Mouse (Mus musculus) heart, adult 11 months (tissue): ENCODE data around the gene Mllt6.
A peak's percentile ranks its signal among the peaks of the same experiment; 100 is the strongest.
"Not testable (repeated sequence)": the region's sequence is repeated elsewhere in the genome, so short reads cannot be mapped to it uniquely, and the experiment has no call there.

Source experiments
- DNase-seq: peaks from one replicate; pipeline ENCODE4 v3.0.0; 2022

Mllt6 gene

DNA sequence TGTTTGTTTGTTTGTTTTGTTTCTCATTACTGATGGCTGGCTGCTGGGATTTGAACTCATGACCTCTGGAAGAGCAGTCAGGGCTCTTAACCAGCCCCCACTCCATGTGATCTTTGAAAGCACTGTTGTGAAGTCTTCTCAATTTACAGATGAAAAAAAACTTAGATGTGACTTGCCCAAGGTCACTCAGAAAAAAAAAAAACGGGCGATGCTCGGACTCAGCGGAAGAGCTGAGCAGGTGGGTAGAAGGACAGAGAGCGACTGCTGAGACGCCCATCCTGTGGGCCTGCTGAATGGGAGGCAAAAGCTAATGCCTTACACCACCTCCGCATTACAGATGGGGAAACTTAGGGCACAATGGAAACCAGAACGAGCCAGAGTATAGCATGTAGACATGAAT is 33.5 kb downstream of the Mllt6 start:
- DNase-seq, result no peak

- DNase-seq, result peak; percentile 94
Observed at GRCm38 (mm10) chr11:97697199-97697890, 34.1 kb downstream of the Mllt6 start.

- DNase-seq, result peak; percentile 91
Observed at GRCm38 (mm10) chr11:97697891-97698529, 34.8 kb downstream of the Mllt6 start.

DNA sequence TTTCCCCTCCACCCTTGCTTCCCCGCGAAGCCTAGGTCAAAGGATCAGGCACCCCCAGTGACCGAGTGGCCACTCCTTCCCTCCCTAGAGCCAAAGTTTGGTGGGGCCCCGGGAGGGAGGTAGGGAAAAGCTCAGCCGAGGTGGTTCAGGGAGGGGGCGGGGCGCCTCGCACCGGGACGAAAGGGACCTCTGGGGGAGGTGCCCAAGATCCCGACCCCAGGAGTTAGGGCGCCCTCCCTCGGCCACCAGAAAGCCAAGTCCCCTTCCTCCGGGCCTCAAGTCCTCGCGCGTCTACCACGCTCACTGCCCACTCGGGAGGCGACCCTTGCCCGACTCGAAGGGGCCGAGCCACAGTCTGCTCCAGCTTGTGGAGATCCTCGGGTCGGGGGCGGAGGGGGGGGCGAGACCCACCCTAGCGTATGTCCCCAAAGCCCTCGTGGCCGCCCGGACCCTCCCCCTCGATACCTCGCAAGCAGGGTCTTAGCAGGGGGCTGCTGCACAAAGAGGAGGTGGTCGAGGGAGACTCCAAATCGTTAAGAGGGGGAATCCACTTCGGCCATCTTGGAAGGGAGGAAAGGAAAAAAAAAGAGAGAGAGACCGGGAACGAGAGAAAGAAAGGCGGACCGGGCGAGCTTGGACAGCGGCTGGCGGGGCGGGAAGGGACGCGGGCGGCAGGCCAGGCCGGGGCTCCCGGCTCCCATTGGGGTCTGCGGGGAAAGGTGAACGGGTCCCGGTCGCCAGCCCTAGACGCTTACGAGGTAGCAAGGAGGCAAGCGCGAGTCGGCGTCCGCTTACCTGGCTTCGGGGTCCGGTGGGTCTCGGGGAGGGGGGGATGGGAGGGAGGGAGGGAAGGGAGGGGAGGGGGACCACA is 35.8 kb downstream of the Mllt6 start:
- peak; percentile 98 for DNase-seq

- peak; percentile 99 for DNase-seq
Observed at GRCm38 (mm10) chr11:97699626-97700002, 36.4 kb downstream of the Mllt6 start.

- peak; percentile 98 for DNase-seq
Observed at GRCm38 (mm10) chr11:97700003-97700745, 37.0 kb downstream of the Mllt6 start, which contains the start of gene Pcgf2. Pcgf2 (minus strand) TSS chr11:97700497.

- DNase-seq, result peak; percentile 96
Observed at GRCm38 (mm10) chr11:97700746-97701580, 37.7 kb downstream of the Mllt6 start.

GRCm38 (mm10) chr11:97701581-97702392 is 38.6 kb downstream of the Mllt6 start:
- peak; percentile 89 for DNase-seq

DNA sequence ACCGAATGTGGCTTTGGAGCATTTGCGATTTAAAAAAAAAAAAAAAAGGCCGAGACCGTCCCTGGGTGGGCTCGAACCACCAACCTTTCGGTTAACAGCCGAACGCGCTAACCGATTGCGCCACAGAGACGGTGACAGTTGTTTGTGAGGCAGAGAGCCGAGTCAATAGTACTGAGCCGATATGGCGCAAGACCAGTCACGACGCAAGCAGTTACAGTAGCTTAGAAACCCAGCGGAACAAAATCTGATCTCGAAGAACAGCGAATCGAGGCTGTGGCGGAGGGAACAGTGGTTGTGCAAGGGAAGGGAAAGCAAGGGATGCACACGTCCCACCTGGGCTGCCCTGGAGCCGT is 39.2 kb downstream of the Mllt6 start:
- DNase-seq, result peak; percentile 98

- peak; percentile 100 for DNase-seq
Observed at GRCm38 (mm10) chr11:97703039-97703826, 40.0 kb downstream of the Mllt6 start, which contains the start of gene Psmb3. Psmb3 (plus strand) TSS chr11:97703399.

GRCm38 (mm10) chr11:97710067-97710466 is 46.9 kb downstream of the Mllt6 start:
- not testable (repeated sequence) for DNase-seq

GRCm38 (mm10) chr11:97711200-97711900 is 48.1 kb downstream of the Mllt6 start:
- DNase-seq, result no peak

GRCm38 (mm10) chr11:97712286-97712685 is 49.1 kb downstream of the Mllt6 start:
- peak; percentile 88 for DNase-seq

DNA sequence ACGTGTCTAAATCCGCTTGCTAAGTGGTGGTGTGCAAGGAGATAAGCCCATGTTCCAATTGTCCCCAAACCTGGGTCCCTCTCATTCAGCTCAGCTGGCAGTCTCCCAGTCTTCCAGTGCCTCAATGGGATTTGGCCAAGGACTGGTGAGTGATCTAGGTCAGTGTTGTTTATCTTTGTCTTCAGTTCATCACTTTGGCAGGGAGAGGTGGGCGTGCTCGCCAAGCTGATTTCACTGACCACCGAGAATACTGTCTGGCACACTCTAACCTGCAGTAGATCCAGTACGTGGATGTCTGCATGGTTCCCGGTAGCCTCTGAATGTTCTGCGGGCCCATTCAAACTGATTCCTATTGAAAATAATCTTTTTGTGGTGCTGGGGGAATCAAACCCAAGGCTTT is 50.7 kb downstream of the Mllt6 start:
- peak; percentile 94 for DNase-seq

DNA sequence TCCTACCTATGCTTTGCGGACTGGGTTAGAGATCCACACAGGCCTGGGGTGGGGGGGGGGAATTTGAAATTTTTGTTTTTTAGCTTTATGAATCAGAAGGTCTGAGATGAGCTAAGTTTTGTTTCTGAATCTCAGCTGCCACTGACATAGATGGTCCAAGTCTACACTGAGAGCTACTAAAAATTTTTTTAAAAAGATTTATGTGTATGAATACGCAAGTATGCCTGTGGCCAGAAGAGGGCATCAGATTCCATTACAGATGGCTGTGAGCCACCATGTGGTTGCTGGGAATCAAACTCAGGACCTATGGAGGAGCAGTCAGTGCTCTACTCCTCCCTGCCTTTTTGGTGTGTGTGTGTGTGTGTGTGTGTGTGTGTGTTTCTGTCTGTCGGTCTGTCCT is 51.1 kb downstream of the Mllt6 start:
- no peak for DNase-seq

DNA sequence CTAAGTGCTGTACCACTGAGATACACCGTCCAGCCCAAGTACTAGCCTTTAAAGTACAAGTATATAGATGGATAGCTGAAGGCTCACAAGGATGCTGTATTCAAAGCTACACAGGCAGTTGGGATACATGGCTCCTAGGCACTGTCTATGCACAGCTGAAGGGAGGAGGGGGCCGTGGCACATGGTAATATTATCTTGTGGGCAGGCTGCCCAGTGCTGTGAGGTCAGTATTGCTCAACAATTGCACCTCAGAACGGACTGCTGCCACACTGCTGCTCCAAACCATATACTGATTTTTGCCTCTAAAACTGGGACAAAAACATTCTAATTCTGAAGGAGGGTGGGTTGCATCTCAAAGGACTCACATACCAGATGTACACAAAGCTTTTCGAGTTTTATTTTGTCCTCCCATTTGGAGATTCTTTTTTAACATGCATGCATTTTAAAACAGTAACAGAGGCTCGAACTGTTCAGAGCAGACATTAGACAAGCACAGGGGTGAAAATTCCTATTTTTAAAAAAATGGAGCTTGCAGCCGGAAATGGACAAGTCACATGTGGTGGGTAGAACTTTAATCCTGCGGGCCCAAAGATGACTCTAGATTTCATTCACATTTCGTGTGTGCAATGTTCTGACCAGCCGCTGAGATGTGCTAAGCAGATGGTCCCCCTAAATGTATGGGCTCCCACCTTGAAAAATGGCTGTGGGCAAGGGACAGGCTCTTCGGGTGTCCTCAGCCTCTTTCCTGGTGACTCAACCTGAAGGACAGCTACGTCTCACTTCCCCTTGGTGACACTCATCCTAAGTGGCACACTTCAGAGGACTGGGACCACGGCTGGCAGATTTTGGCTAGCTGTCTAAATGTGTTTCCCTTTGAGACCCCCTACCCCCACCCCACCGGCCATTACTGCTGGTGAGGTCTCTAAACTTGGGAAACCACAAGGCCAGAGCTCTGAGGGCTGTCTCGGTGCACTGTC is 51.9 kb downstream of the Mllt6 start:
- DNase-seq, result peak; percentile 94

DNA sequence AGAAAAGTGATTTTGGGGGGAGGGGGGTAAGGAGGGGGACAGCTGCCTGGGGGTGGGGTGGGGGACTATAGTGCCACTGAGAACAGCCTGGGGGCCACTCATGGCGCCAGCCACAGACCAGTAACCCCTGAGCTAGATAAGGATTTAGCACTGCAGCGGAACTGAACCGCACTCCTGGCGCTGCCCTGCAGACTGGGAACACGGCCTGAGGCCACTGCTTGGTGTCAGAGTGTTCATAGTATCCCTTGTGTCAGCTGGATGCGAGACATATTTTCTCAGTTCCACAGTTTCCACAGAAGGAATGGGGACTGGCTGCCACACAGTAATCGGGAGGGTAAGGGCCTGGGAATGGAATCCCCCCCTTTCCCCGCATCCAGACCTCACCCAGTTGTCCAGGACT is 52.8 kb downstream of the Mllt6 start:
- no peak for DNase-seq
